Mouse (Mus musculus) kidney, postnatal 0 days (tissue): ENCODE measurements around the gene AY761185. TPM values are rescaled to one million over a fixed set of nuclear protein-coding genes. Genes with fewer than 3 reads are reported as not detected.

ENCODE experiments used
- ATAC-seq: fragments of 200-750 bp; cut with Nextera tagmentation; replicated peaks from 2 replicates; pipeline ENCODE4 v1.8.0; 2017; ENCODE audit warnings: low read depth, moderate number of reproducible peaks, moderate TSS enrichment, moderate library complexity; ENCODE audit not compliant: low FRiP score
- DNase-seq: peaks from one replicate; pipeline ENCODE4 v3.0.0-alpha.2; 2016; ENCODE audit warnings: low spot score
- H3K27ac ChIP-seq: fragments of 300-500 bp; sonication (generic); 2 replicates; pipeline ENCODE4 v1.5.1; 2014; ENCODE audit warnings: mild to moderate bottlenecking
- H3K27me3 ChIP-seq: fragments of 300-500 bp; sonication (generic); 2 replicates; pipeline ENCODE4 v1.6.1; 2014; ENCODE audit warnings: low read length, mixed read lengths; ENCODE audit not compliant: insufficient read depth
- H3K36me3 ChIP-seq: fragments of 300-500 bp; sonication (generic); 2 replicates; pipeline ENCODE4 v1.6.1; 2014; ENCODE audit warnings: low read length, mixed read lengths; ENCODE audit not compliant: insufficient read depth
- H3K4me1 ChIP-seq: fragments of 300-500 bp; sonication (generic); replicated peaks from 2 replicates; pipeline ENCODE4 v1.6.1; 2014; ENCODE audit warnings: antibody characterized with exemption, low read length, mixed read lengths; ENCODE audit not compliant: insufficient read depth
- H3K4me2 ChIP-seq: fragments of 300-500 bp; sonication (generic); 2 replicates; pipeline ENCODE4 v1.6.1; 2014; ENCODE audit warnings: mild to moderate bottlenecking, low read length, moderate library complexity, mixed read lengths
- H3K4me3 ChIP-seq: fragments of 300-500 bp; sonication (generic); replicated peaks from 2 replicates; pipeline ENCODE4 v1.5.1; 2014; ENCODE audit warnings: low read depth, low read length
- H3K9ac ChIP-seq: fragments of 300-500 bp; sonication (generic); 2 replicates; pipeline ENCODE4 v1.6.1; 2014; ENCODE audit warnings: low read depth, low read length
- H3K9me3 ChIP-seq: fragments of 300-500 bp; sonication (generic); replicated peaks from 2 replicates; pipeline ENCODE4 v1.6.1; 2016; ENCODE audit warnings: low read length, inconsistent platforms, mixed read lengths
- CTCF ChIP-seq: IDR thresholded peaks from 2 replicates; pipeline ENCODE4 v1.5.1; 2016; ENCODE audit warnings: antibody characterized with exemption, low read depth, mild to moderate bottlenecking, moderate library complexity
- WGBS: fragments of 180-500 bp; shearing (Covaris S2); extraction: QIAGEN DNeasy Blood & Tissue Kit; methylation state at CpG from one replicate; pipeline ENCODE4 v1.1.7; 2014; 5-methylcytosine and 5-hydroxymethylcytosine counted together
- polyA plus RNA-seq: library from polyadenylated mRNA; unstranded; fragments of >200 nt; fragmentation: Nextera tagmentation; extraction: Ambion mirVana; gene quantifications from 2 replicates; pipeline ENCODE4 v1.2.1, GENCODE M21; 2015

The AY761185 gene
- polyA plus RNA-seq, 1 experiment from 2014 or later: not detected

- no peak overlapping the region for H3K4me2 ChIP-seq
- H3K9me3 ChIP-seq: no peaks in the 10 kb centered on the region
- no peak for TF ChIP-seq CTCF
- no peak overlapping the region for H3K4me3 ChIP-seq
- no peak overlapping the region for H3K9ac ChIP-seq
- WGBS: 88% methylated on average over 2 of the region's 2 CpGs
- no peak overlapping the region for H3K27ac ChIP-seq
- no peak for ATAC-seq
- H3K4me1 ChIP-seq: no peaks in the 10 kb centered on the region
- DNase-seq: no peak
- H3K27me3 ChIP-seq: no peaks in the 10 kb centered on the region
- H3K36me3 ChIP-seq: no peaks in the 10 kb centered on the region
These were observed 37.4 kb downstream of the AY761185 start for GRCm38 (mm10) chr8:20907119-20907518.

- ATAC-seq: no peak
These were observed 42.0 kb downstream of the AY761185 start, which contains the start of gene Gm15056 for GRCm38 (mm10) chr8:20902527-20902926. Gene Gm15056, minus strand, starts transcription at chr8:20902627.

More at GRCm38 (mm10) chr8:20902527-20902926, 42.0 kb downstream of the AY761185 start, which contains the start of gene Gm15056:
- Histone ChIP-seq H3K36me3 (no peaks in the 10 kb centered on the region), H3K9ac (no peak within 1 kb of the TSS), H3K9me3 (no peaks in the 10 kb centered on the region), H3K4me1 (no peaks in the 10 kb centered on the region), H3K4me3 (no peak within 1 kb of the TSS), H3K4me2 (no peak within 1 kb of the TSS), H3K27ac (no peak within 1 kb of the TSS), H3K27me3 (no peaks in the 10 kb centered on the region)
- no peak for TF ChIP-seq CTCF
- WGBS: 49% methylated on average over 2 of the region's 2 CpGs
- no peak for DNase-seq

Other genes starting within 250 kb of the AY761185 start
- gene Defb33, start 52.0 kb downstream of the AY761185 start, polyA plus RNA-seq: not detected in 2 replicates
- not detected in 2 replicates for gene Gm15056, start 42.1 kb downstream of the AY761185 start, polyA plus RNA-seq
- 0.13 TPM in 1 of 2 replicates, not detected in the other for gene Gm6040, start 22.6 kb downstream of the AY761185 start, polyA plus RNA-seq
- not detected in 2 replicates for gene Defa21, start 80.8 kb upstream of the AY761185 start, polyA plus RNA-seq
- gene Defa23, start 110.3 kb upstream of the AY761185 start, polyA plus RNA-seq: not detected in 2 replicates
- gene Defa35, start 120.3 kb upstream of the AY761185 start, polyA plus RNA-seq: not detected in 2 replicates
- gene Defa25, start 139.7 kb upstream of the AY761185 start, polyA plus RNA-seq: not detected in 2 replicates
- not detected in 2 replicates for gene Gm14851, start 151.3 kb upstream of the AY761185 start, polyA plus RNA-seq
- gene Defa30, start 189.9 kb upstream of the AY761185 start, polyA plus RNA-seq: not detected in 2 replicates
- gene Defa22, start 217.6 kb upstream of the AY761185 start, polyA plus RNA-seq: not detected in 2 replicates
- gene Defa31, start 246.9 kb upstream of the AY761185 start, polyA plus RNA-seq: not detected in 2 replicates